Mouse (Mus musculus): ENCODE measurements at regions not wholly inside any gene's neighbourhood (a gene's known extent, or its start where the extent isn't known, plus 50 kb on each side); places are given as distances from the start of the nearest gene placed in this dataset.

DNA sequence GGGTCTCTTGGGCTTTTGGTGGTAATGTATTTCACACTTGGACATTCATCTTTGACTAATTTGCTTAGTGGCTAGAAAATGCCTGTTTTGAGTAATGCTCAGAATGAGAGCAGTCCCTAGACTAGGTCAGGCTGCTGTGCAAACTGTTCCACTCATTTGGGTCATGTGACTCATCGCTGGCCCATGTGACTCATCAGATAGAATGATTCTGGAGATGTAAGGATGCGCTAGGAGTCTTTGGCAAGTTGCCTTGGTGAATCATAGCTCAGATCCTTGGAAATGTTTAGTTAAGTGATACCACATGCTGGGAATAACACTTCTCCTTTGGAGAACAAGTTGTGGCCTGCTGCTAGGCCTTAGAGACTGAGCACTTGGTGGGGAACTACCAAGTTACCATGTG is 130.2 kb upstream of the Fbxo11 start:
- no peak for TF ChIP-seq POLR2A (IDR thresholded peaks at IDR 0.05; ENCODE audit: low read depth, low read length)
- TF ChIP-seq CTCF (IDR thresholded peaks at IDR 0.05; ENCODE audit: extremely low read depth, insufficient read depth, insufficient read length, insufficient replicate concordance) = no peak
